Comparison of ENCODE assay signal across 8 mouse cellular contexts in genomic region chr9:61031699-61032447, GRCm38 (mm10).
DNase-seq lines count a peak whose midpoint lies in the region; ATAC-seq and TF ChIP-seq lines count a peak whose summit lies in the region.

No protein-coding gene starts in this region.

- no peak overlapping the region for H3K4me3 ChIP-seq in thymus, adult 2 months (ENCODE audit: control insufficient read depth, insufficient read depth, low read length)

- H3K4me1 ChIP-seq in thymus, adult 2 months (replicated peaks; ENCODE audit: control insufficient read depth, insufficient read depth, low read length) = peaks cover 14% of the 10 kb centered on the region

- WGBS in thymus, adult 2 months = 64% methylated on average over 26 of the region's 26 CpGs

- no peak for TF ChIP-seq CTCF in thymus, adult 2 months (IDR thresholded peaks at IDR 0.05; ENCODE audit: borderline replicate concordance, control insufficient read depth, extremely low read depth, insufficient read depth, low read length, poor library complexity)

- no peaks in the 10 kb centered on the region for H3K36me3 ChIP-seq in thymus, adult 2 months (ENCODE audit: control insufficient read depth, insufficient read depth, low read length)

- peak; percentile 81 for ATAC-seq in megakaryocyte progenitor cell, adult 5-6 weeks (replicated peaks; ENCODE audit: poor library complexity)

- H3K27ac ChIP-seq in thymus, adult 2 months (ENCODE audit: control insufficient read depth, insufficient read depth, low read length) = no peak overlapping the region

- peak; percentile 37 for DNase-seq in ovary, adult 18-20 months (ENCODE audit: low spot score)
- no peak for DNase-seq in ovary, postnatal 14 days (ENCODE audit: low spot score)
- peak; percentile 86 for DNase-seq in cerebellum, adult 11-12 months
- peak; percentile 69 to 70 for DNase-seq in heart, adult 9 months (ENCODE audit: low spot score in 2 of 2)
- peak; percentile 44 to 61 for DNase-seq in kidney, postnatal 36 days
- no peak for DNase-seq in thymus, postnatal 14 days
- no peak for DNase-seq in thymus, adult 2 months

- H3K27me3 ChIP-seq in thymus, adult 2 months (ENCODE audit: control insufficient read depth, insufficient read depth, low read length) = no peaks in the 10 kb centered on the region

- no peak for TF ChIP-seq POLR2A in thymus, adult 2 months (IDR thresholded peaks at IDR 0.05; ENCODE audit: control insufficient read depth, extremely low read depth, insufficient read depth, low read length, poor library complexity)

Comparison
In these comparisons a context has a peak if more than half of its experiments do, and no peak if none do; other contexts are left out.
1. DNase-seq: peak in ovary, adult 18-20 months (single experiment), cerebellum, adult 11-12 months (single experiment), heart, adult 9 months (2 of 2) and kidney, postnatal 36 days (2 of 2); none in ovary, postnatal 14 days (single experiment), thymus, postnatal 14 days (single experiment) and thymus, adult 2 months (single experiment).